Mouse (Mus musculus) cerebellum, adult 18-20 months (tissue): ENCODE measurements around the gene Rsrc1.
A peak's percentile ranks its signal among the peaks of the same experiment; 100 is the strongest.

Experiments
- DNase-seq, 2 experiments: peaks; one replicate each; pipeline ENCODE4 v3.0.0; 2021

The Rsrc1 gene

GRCm38 (mm10) chr3:67373872-67374271 is 392.7 kb downstream of the Rsrc1 start, which contains the start of gene Mlf1:
Gene Mlf1, plus strand, starts transcription at chr3:67374097.
- DNase-seq = peak; percentile 76 to 79

GRCm38 (mm10) chr3:67374360-67374778 is 393.2 kb downstream of the Rsrc1 start:
- no peak for DNase-seq

- DNase-seq = no peak
Observed at GRCm38 (mm10) chr3:67375063-67375462, 393.9 kb downstream of the Rsrc1 start, which contains the start of gene Gm17402. Gene Gm17402, minus strand, starts transcription at chr3:67375163.

DNA sequence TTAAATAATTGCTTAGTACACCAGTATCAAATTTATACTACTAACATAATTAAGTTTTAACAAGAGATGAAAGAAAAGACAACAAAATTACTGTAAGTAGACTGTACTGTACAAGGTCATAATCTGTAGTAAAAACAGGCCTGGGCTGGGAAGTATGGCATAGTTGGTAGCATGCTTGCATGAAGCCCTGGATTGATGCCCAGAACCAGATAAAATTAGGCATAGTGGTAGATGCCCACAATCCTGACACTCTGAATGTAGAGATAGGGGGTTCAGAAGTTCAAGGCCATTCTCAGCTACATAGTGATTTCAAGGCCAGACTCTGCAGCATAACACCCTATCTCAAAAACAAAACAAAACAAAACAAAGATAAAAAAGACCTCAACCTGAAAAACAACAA is 397.0 kb downstream of the Rsrc1 start:
- DNase-seq = no peak
